Mouse (Mus musculus): Measurements from ENCODE around the gene Lrrn4cl. TPM values are rescaled to one million over a fixed set of nuclear protein-coding genes. Genes with fewer than 3 reads are reported as not detected.

Gene Lrrn4cl
- polyA plus RNA-seq, 1 experiment from 2014 or later: 0.50 TPM

Other genes with a start within 250 kb of the Lrrn4cl start
- gene Slc22a6, start 232.7 kb upstream of the Lrrn4cl start, polyA plus RNA-seq (2021; fragmentation: Nextera tagmentation): 2.2 and 2.7 TPM in 2 replicates
- gene Chrm1, start 187.0 kb upstream of the Lrrn4cl start, polyA plus RNA-seq (2021; fragmentation: Nextera tagmentation): 41.2 and 88.0 TPM in 2 replicates
- 169 and 178 TPM in 2 replicates for gene Slc3a2, start 127.4 kb upstream of the Lrrn4cl start, polyA plus RNA-seq (2021; fragmentation: Nextera tagmentation)
- 57.2 and 64.9 TPM in 2 replicates for gene Wdr74, start 114.9 kb upstream of the Lrrn4cl start, polyA plus RNA-seq (2021; fragmentation: Nextera tagmentation)
- gene 1700092M07Rik, start 110.0 kb upstream of the Lrrn4cl start, polyA plus RNA-seq (2021; fragmentation: Nextera tagmentation): not detected in 2 replicates
- gene Stx5a, start 109.4 kb upstream of the Lrrn4cl start, polyA plus RNA-seq (2021; fragmentation: Nextera tagmentation): 33.4 and 33.5 TPM in 2 replicates
- gene Nxf1, start 93.7 kb upstream of the Lrrn4cl start, polyA plus RNA-seq (2021; fragmentation: Nextera tagmentation): 23.9 and 27.6 TPM in 2 replicates
- gene Tmem223, start 79.8 kb upstream of the Lrrn4cl start, polyA plus RNA-seq (2021; fragmentation: Nextera tagmentation): 234 and 250 TPM in 2 replicates
- 28.2 and 37.0 TPM in 2 replicates for gene Tmem179b, start 76.3 kb upstream of the Lrrn4cl start, polyA plus RNA-seq (2021; fragmentation: Nextera tagmentation)
- 11.5 and 16.0 TPM in 2 replicates for gene Taf6l, start 64.4 kb upstream of the Lrrn4cl start, polyA plus RNA-seq (2021; fragmentation: Nextera tagmentation)
- gene Polr2g, start 52.2 kb upstream of the Lrrn4cl start, polyA plus RNA-seq (2021; fragmentation: Nextera tagmentation): 224 and 251 TPM in 2 replicates
- gene Zbtb3, start 48.2 kb upstream of the Lrrn4cl start, polyA plus RNA-seq (2021; fragmentation: Nextera tagmentation): 2.2 and 3.2 TPM in 2 replicates
- gene Ttc9c, start 31.4 kb upstream of the Lrrn4cl start, polyA plus RNA-seq (2021; fragmentation: Nextera tagmentation): 22.4 and 24.7 TPM in 2 replicates
- gene Hnrnpul2, start 30.8 kb upstream of the Lrrn4cl start, polyA plus RNA-seq (2021; fragmentation: Nextera tagmentation): 5.9 and 11.9 TPM in 2 replicates
- gene AC129217.1, start 21.0 kb upstream of the Lrrn4cl start, polyA plus RNA-seq (2021; fragmentation: Nextera tagmentation): not detected in 2 replicates
- gene Bscl2, start 13.3 kb upstream of the Lrrn4cl start, polyA plus RNA-seq (2021; fragmentation: Nextera tagmentation): 80.3 and 99.9 TPM in 2 replicates
- 271 and 278 TPM in 2 replicates for gene Gng3, start 11.6 kb upstream of the Lrrn4cl start, polyA plus RNA-seq (2021; fragmentation: Nextera tagmentation)
- 157 and 163 TPM in 2 replicates for gene Ubxn1, start 20.7 kb downstream of the Lrrn4cl start, polyA plus RNA-seq (2021; fragmentation: Nextera tagmentation)
- gene Uqcc3, start 30.2 kb downstream of the Lrrn4cl start, polyA plus RNA-seq (2021; fragmentation: Nextera tagmentation): 68.8 and 84.0 TPM in 2 replicates
- 9.7 and 11.2 TPM in 2 replicates for gene Lbhd1, start 33.0 kb downstream of the Lrrn4cl start, polyA plus RNA-seq (2021; fragmentation: Nextera tagmentation)
- not detected in 2 replicates for gene Gm49403, start 33.2 kb downstream of the Lrrn4cl start, polyA plus RNA-seq (2021; fragmentation: Nextera tagmentation)
- 71.4 and 81.8 TPM in 2 replicates for gene 1810009A15Rik, start 38.1 kb downstream of the Lrrn4cl start, polyA plus RNA-seq (2021; fragmentation: Nextera tagmentation)
- gene Gm49416, start 38.2 kb downstream of the Lrrn4cl start, polyA plus RNA-seq (2021; fragmentation: Nextera tagmentation): 5.9 and 13.0 TPM in 2 replicates
- gene Ints5, start 42.2 kb downstream of the Lrrn4cl start, polyA plus RNA-seq (2021; fragmentation: Nextera tagmentation): 6.4 and 8.5 TPM in 2 replicates
- 15.2 and 19.0 TPM in 2 replicates for gene Ganab, start 47.3 kb downstream of the Lrrn4cl start, polyA plus RNA-seq (2021; fragmentation: Nextera tagmentation)
- gene B3gat3, start 69.6 kb downstream of the Lrrn4cl start, polyA plus RNA-seq (2021; fragmentation: Nextera tagmentation): 49.0 and 67.5 TPM in 2 replicates
- gene Rom1, start 78.6 kb downstream of the Lrrn4cl start, polyA plus RNA-seq (2021; fragmentation: Nextera tagmentation): 4.9 and 6.0 TPM in 2 replicates
- gene Eml3, start 78.8 kb downstream of the Lrrn4cl start, polyA plus RNA-seq (2021; fragmentation: Nextera tagmentation): 3.1 and 4.0 TPM in 2 replicates
- gene Mta2, start 91.1 kb downstream of the Lrrn4cl start, polyA plus RNA-seq (2021; fragmentation: Nextera tagmentation): 20.4 and 23.0 TPM in 2 replicates
- gene Tut1, start 103.1 kb downstream of the Lrrn4cl start, polyA plus RNA-seq (2021; fragmentation: Nextera tagmentation): 10.3 and 11.3 TPM in 2 replicates
- gene Eef1g, start 116.3 kb downstream of the Lrrn4cl start, polyA plus RNA-seq (2021; fragmentation: Nextera tagmentation): 432 and 459 TPM in 2 replicates
- gene Ahnak, start 138.5 kb downstream of the Lrrn4cl start, polyA plus RNA-seq (2021; fragmentation: Nextera tagmentation): 4.5 and 4.9 TPM in 2 replicates
- gene Scgb1a1, start 237.2 kb downstream of the Lrrn4cl start, polyA plus RNA-seq (2021; fragmentation: Nextera tagmentation): not detected in 2 replicates

Measured in left cerebral cortex, adult 6 months (tissue).